Mouse (Mus musculus) heart, embryonic 13.5 days (tissue): Measurements from ENCODE around the gene A830005F24Rik. TPM values are rescaled to one million over a fixed set of nuclear protein-coding genes. Genes with fewer than 3 reads are reported as not detected.
"Not testable (repeated sequence)": the region's sequence is repeated elsewhere in the genome, so short reads cannot be mapped to it uniquely, and the experiment has no call there.

Experiments used
- ATAC-seq: fragments of 200-750 bp; cut with Nextera tagmentation; 2 replicates; pipeline ENCODE4 v1.8.0; 2017; ENCODE audit warnings: moderate TSS enrichment; ENCODE audit not compliant: insufficient number of reproducible peaks, low FRiP score, low TSS enrichment; ENCODE audit errors: extremely low read depth
- H3K27ac ChIP-seq: fragments of 300-500 bp; sonication (generic); replicated peaks from 2 replicates; pipeline ENCODE4 v1.5.1; 2015; ENCODE audit warnings: moderate library complexity, mild to moderate bottlenecking, inconsistent platforms
- H3K27me3 ChIP-seq: fragments of 300-500 bp; sonication (generic); replicated peaks from 2 replicates; pipeline ENCODE4 v1.6.1; 2015; ENCODE audit warnings: mild to moderate bottlenecking, inconsistent platforms
- H3K36me3 ChIP-seq: fragments of 300-500 bp; sonication (generic); 2 replicates; pipeline ENCODE4 v1.6.1; 2015; ENCODE audit warnings: mild to moderate bottlenecking, inconsistent platforms
- H3K4me1 ChIP-seq: fragments of 300-500 bp; sonication (generic); 2 replicates; pipeline ENCODE4 v1.6.1; 2015; ENCODE audit warnings: inconsistent platforms
- H3K4me2 ChIP-seq: fragments of 300-500 bp; sonication (generic); 2 replicates; pipeline ENCODE4 v1.6.1; 2015; ENCODE audit warnings: inconsistent platforms, mild to moderate bottlenecking, moderate library complexity
- H3K4me3 ChIP-seq: fragments of 300-500 bp; sonication (generic); 2 replicates; pipeline ENCODE4 v1.5.1; 2015; ENCODE audit warnings: moderate library complexity, mild to moderate bottlenecking, inconsistent platforms
- H3K9ac ChIP-seq: fragments of 300-500 bp; sonication (generic); 2 replicates; pipeline ENCODE4 v1.6.1; 2015; ENCODE audit warnings: inconsistent platforms, mild to moderate bottlenecking, moderate library complexity
- H3K9me3 ChIP-seq: fragments of 300-500 bp; sonication (generic); 2 replicates; pipeline ENCODE4 v1.6.1; 2016; ENCODE audit warnings: inconsistent platforms
- WGBS: fragments of 180-500 bp; shearing (Covaris S2); methylation state at CpG from one replicate; pipeline ENCODE4 v1.1.7; 2015; ENCODE audit warnings: mixed read lengths; 5-methylcytosine and 5-hydroxymethylcytosine counted together
- polyA plus RNA-seq: library from polyadenylated mRNA; unstranded; fragments of >200 nt; fragmentation: Nextera tagmentation; extraction: Ambion mirVana; gene quantifications from 2 replicates; pipeline ENCODE4 v1.2.1, GENCODE M21; 2015

Gene A830005F24Rik
- polyA plus RNA-seq, 1 experiment from 2014 or later: 0.44 TPM

- no peak for ATAC-seq
- Histone ChIP-seq H3K4me1 (peaks cover 11% of the 10 kb centered on the region), H3K27me3 (no peaks in the 10 kb centered on the region), H3K27ac (no peak overlapping the region), H3K9me3 (no peaks in the 10 kb centered on the region), H3K4me3 (no peak overlapping the region), H3K9ac (no peak overlapping the region), H3K36me3 (peaks cover 30% of the 10 kb centered on the region), H3K4me2 (no peak overlapping the region)
- WGBS: 70% methylated on average over 9 of the region's 9 CpGs
These were observed 4.7 kb upstream of the A830005F24Rik start for GRCm38 (mm10) chr13:48508661-48509060.

GRCm38 (mm10) chr13:48515861-48516260 is 2.5 kb downstream of the A830005F24Rik start:
- ATAC-seq: no peak
- Histone ChIP-seq H3K4me3 (no peak overlapping the region), H3K4me1 (peaks cover 11% of the 10 kb centered on the region), H3K9me3 (peaks cover 7% of the 10 kb centered on the region), H3K36me3 (no peaks in the 10 kb centered on the region), H3K9ac (no peak overlapping the region), H3K27me3 (no peaks in the 10 kb centered on the region), H3K27ac (no peak overlapping the region), H3K4me2 (no peak overlapping the region)
- WGBS: 80% methylated on average over 4 of the region's 4 CpGs

GRCm38 (mm10) chr13:48519122-48519521 is 5.8 kb downstream of the A830005F24Rik start:
- ATAC-seq, H3K9me3 ChIP-seq, H3K36me3 ChIP-seq, H3K4me3 ChIP-seq, H3K27me3 ChIP-seq, H3K4me2 ChIP-seq, H3K4me1 ChIP-seq, H3K9ac ChIP-seq, H3K27ac ChIP-seq: not testable (repeated sequence)

GRCm38 (mm10) chr13:48525745-48526144 is 12.4 kb downstream of the A830005F24Rik start:
- no peak overlapping the region for H3K9ac ChIP-seq
- no peaks in the 10 kb centered on the region for H3K9me3 ChIP-seq
- no peak for ATAC-seq
- no peaks in the 10 kb centered on the region for H3K4me1 ChIP-seq
- H3K36me3 ChIP-seq: no peaks in the 10 kb centered on the region
- no peak overlapping the region for H3K4me3 ChIP-seq
- no peaks in the 10 kb centered on the region for H3K27me3 ChIP-seq
- no peak overlapping the region for H3K27ac ChIP-seq
- H3K4me2 ChIP-seq: no peak overlapping the region
- 66% methylated on average over 5 of the region's 5 CpGs for WGBS

GRCm38 (mm10) chr13:48528123-48528871 is 14.9 kb downstream of the A830005F24Rik start:
- H3K27me3 ChIP-seq: no peaks in the 10 kb centered on the region
- WGBS: 55% methylated on average over 15 of the region's 15 CpGs
- H3K9ac ChIP-seq: no peak overlapping the region
- H3K36me3 ChIP-seq: peaks cover 4% of the 10 kb centered on the region
- H3K4me3 ChIP-seq: no peak overlapping the region
- no peak for ATAC-seq
- H3K27ac ChIP-seq: no peak overlapping the region
- H3K4me2 ChIP-seq: no peak overlapping the region
- no peaks in the 10 kb centered on the region for H3K4me1 ChIP-seq
- no peaks in the 10 kb centered on the region for H3K9me3 ChIP-seq

GRCm38 (mm10) chr13:48529028-48529427 is 15.7 kb downstream of the A830005F24Rik start:
- no peak for ATAC-seq
- 30% methylated on average over 2 of the region's 2 CpGs for WGBS
- Histone ChIP-seq H3K4me1 (no peaks in the 10 kb centered on the region), H3K9ac (no peak overlapping the region), H3K9me3 (no peaks in the 10 kb centered on the region), H3K4me2 (no peak overlapping the region), H3K36me3 (peaks cover 10% of the 10 kb centered on the region), H3K27ac (no peak overlapping the region), H3K27me3 (no peaks in the 10 kb centered on the region), H3K4me3 (no peak overlapping the region)

- H3K9ac ChIP-seq: no peak overlapping the region
- H3K36me3 ChIP-seq: peaks cover 25% of the 10 kb centered on the region
- H3K4me2 ChIP-seq: no peak overlapping the region
- H3K27ac ChIP-seq: no peak overlapping the region
- no peaks in the 10 kb centered on the region for H3K27me3 ChIP-seq
- WGBS: 54% methylated on average over 2 of the region's 2 CpGs
- H3K4me1 ChIP-seq: no peaks in the 10 kb centered on the region
- H3K4me3 ChIP-seq: no peak overlapping the region
- no peak for ATAC-seq
- H3K9me3 ChIP-seq: no peaks in the 10 kb centered on the region
These were observed 17.3 kb downstream of the A830005F24Rik start for GRCm38 (mm10) chr13:48530685-48531084.

GRCm38 (mm10) chr13:48531448-48531847 is 18.1 kb downstream of the A830005F24Rik start:
- Histone ChIP-seq H3K4me3 (no peak overlapping the region), H3K9ac (no peak overlapping the region), H3K4me2 (no peak overlapping the region), H3K4me1 (no peaks in the 10 kb centered on the region), H3K36me3 (peaks cover 30% of the 10 kb centered on the region), H3K9me3 (no peaks in the 10 kb centered on the region), H3K27ac (no peak overlapping the region), H3K27me3 (no peaks in the 10 kb centered on the region)
- no peak for ATAC-seq
- 66% methylated on average over 2 of the region's 2 CpGs for WGBS

- Histone ChIP-seq H3K4me1 (peaks cover 4% of the 10 kb centered on the region), H3K36me3 (peaks cover 46% of the 10 kb centered on the region), H3K27me3 (no peaks in the 10 kb centered on the region), H3K9ac (no peak overlapping the region), H3K27ac (no peak overlapping the region), H3K9me3 (no peaks in the 10 kb centered on the region), H3K4me2 (no peak overlapping the region), H3K4me3 (no peak overlapping the region)
- no peak for ATAC-seq
- WGBS: 89% methylated on average over 5 of the region's 5 CpGs
These were observed 20.1 kb downstream of the A830005F24Rik start for GRCm38 (mm10) chr13:48533441-48533840.

- WGBS: 66% methylated on average over 1 of the region's 1 CpGs
- H3K9me3 ChIP-seq: no peaks in the 10 kb centered on the region
- H3K27ac ChIP-seq: peak overlapping the region; percentile 28; the same call in 1 of the 2 replicates
- ATAC-seq: no peak
- peak overlapping the region; percentile 34 for H3K9ac ChIP-seq
- H3K36me3 ChIP-seq: peaks cover 30% of the 10 kb centered on the region
- H3K4me2 ChIP-seq: peak overlapping the region; percentile 48
- H3K4me3 ChIP-seq: 0 out of 2 replicates have a peak overlapping the region, but pooled peaks have one; percentile 10
- H3K4me1 ChIP-seq: peaks cover 58% of the 10 kb centered on the region
- H3K27me3 ChIP-seq: no peaks in the 10 kb centered on the region
These were observed 27.1 kb downstream of the A830005F24Rik start for GRCm38 (mm10) chr13:48540488-48540887.

- no peaks in the 10 kb centered on the region for H3K9me3 ChIP-seq
- no peak for ATAC-seq
- H3K4me2 ChIP-seq: peak overlapping the region; percentile 80
- no peaks in the 10 kb centered on the region for H3K27me3 ChIP-seq
- H3K36me3 ChIP-seq: 0 out of 2 replicates have a peak, but pooled peaks cover 7% of the 10 kb centered on the region
- peaks cover 51% of the 10 kb centered on the region for H3K4me1 ChIP-seq
- peak overlapping the region; percentile 55; the same call in 1 of the 2 replicates for H3K27ac ChIP-seq
- peak overlapping the region; percentile 73 for H3K4me3 ChIP-seq
- H3K9ac ChIP-seq: peak overlapping the region; percentile 64
These were observed 31.0 kb downstream of the A830005F24Rik start for GRCm38 (mm10) chr13:48544391-48544790.

GRCm38 (mm10) chr13:48544867-48545266 is 31.5 kb downstream of the A830005F24Rik start:
- peak overlapping the region; percentile 97 for H3K27ac ChIP-seq
- H3K9me3 ChIP-seq: no peaks in the 10 kb centered on the region
- H3K9ac ChIP-seq: peak overlapping the region; percentile 91
- H3K27me3 ChIP-seq: no peaks in the 10 kb centered on the region
- WGBS: 26% methylated on average over 4 of the region's 4 CpGs
- 0 out of 2 replicates have a peak, but pooled peaks cover 7% of the 10 kb centered on the region for H3K36me3 ChIP-seq
- H3K4me2 ChIP-seq: peak overlapping the region; percentile 80
- H3K4me1 ChIP-seq: peaks cover 52% of the 10 kb centered on the region
- ATAC-seq: no peak
- H3K4me3 ChIP-seq: peak overlapping the region; percentile 73
